9 mouse cellular contexts compared by ENCODE assay signal in genomic region chr7:109614939-109615338, GRCm38 (mm10).
DNase-seq lines count a peak whose midpoint lies in the region; ATAC-seq and TF ChIP-seq lines count a peak whose summit lies in the region.
"Had no signal": no experiment of that assay in that cellular context is flagged by ENCODE, and none has a peak within 500 bp of the region (broad histone marks: within the 10 kb centered on the region; RNA-seq: fewer than 3 reads in every experiment).

No protein-coding gene starts in this region.

- no peaks in the 10 kb centered on the region for H3K9me3 ChIP-seq in kidney, postnatal 0 days (replicated peaks; ENCODE audit: low read length)
- no peaks in the 10 kb centered on the region for H3K9me3 ChIP-seq in embryonic facial prominence, embryonic 14.5 days (ENCODE audit: control insufficient read depth, low read length)
- H3K9me3 ChIP-seq in hindbrain, embryonic 12.5 days (replicated peaks) = no peaks in the 10 kb centered on the region
- H3K9me3 ChIP-seq in neural tube, embryonic 12.5 days = no peaks in the 10 kb centered on the region

- H3K36me3 ChIP-seq in kidney, postnatal 0 days (ENCODE audit: insufficient read depth, low read length) = no peaks in the 10 kb centered on the region
- no peaks in the 10 kb centered on the region for H3K36me3 ChIP-seq in embryonic facial prominence, embryonic 14.5 days (ENCODE audit: control insufficient read depth, insufficient read depth, low read length)
- no peaks in the 10 kb centered on the region for H3K36me3 ChIP-seq in hindbrain, embryonic 12.5 days
- H3K36me3 ChIP-seq in neural tube, embryonic 12.5 days = no peaks in the 10 kb centered on the region

- peak overlapping the region; percentile 46; the same call in 1 of the 2 replicates for H3K9ac ChIP-seq in kidney, postnatal 0 days (ENCODE audit: low read depth, low read length)
- H3K9ac ChIP-seq in embryonic facial prominence, embryonic 14.5 days (ENCODE audit: low read depth, low read length) = peak overlapping the region; percentile 36; the same call in 1 of the 2 replicates
- H3K9ac ChIP-seq in hindbrain, embryonic 12.5 days = 0 out of 2 replicates have a peak overlapping the region, but pooled peaks have one; percentile 23
- H3K9ac ChIP-seq in neural tube, embryonic 12.5 days = peak overlapping the region; percentile 33; the same call in 1 of the 2 replicates

- H3K27ac ChIP-seq in kidney, postnatal 0 days = 0 out of 2 replicates have a peak overlapping the region, but pooled peaks have one; percentile 86
- peak overlapping the region; percentile 88; the same call in 1 of the 2 replicates for H3K27ac ChIP-seq in embryonic facial prominence, embryonic 14.5 days (replicated peaks; ENCODE audit: low read depth, low read length)
- H3K27ac ChIP-seq in hindbrain, embryonic 12.5 days = peak overlapping the region; percentile 26; the same call in 1 of the 2 replicates
- 0 out of 2 replicates have a peak overlapping the region, but pooled peaks have one; percentile 33 for H3K27ac ChIP-seq in neural tube, embryonic 12.5 days

- no peak for DNase-seq in kidney, postnatal 0 days (ENCODE audit: low spot score)
- no peak for DNase-seq in kidney, postnatal 25 days
- no peak for DNase-seq in embryonic facial prominence, embryonic 14.5 days (ENCODE audit: low spot score)
- DNase-seq in thymus, postnatal 10 days (ENCODE audit: low spot score in 2 of 2) = no peak
- no peak for DNase-seq in spleen, postnatal 14 days (ENCODE audit: low spot score in 2 of 2)
- DNase-seq in frontal cortex, postnatal 25 days (ENCODE audit: low spot score in 2 of 2) = no peak
- DNase-seq: kidney, adult 8-10 months had no signal

- peaks cover 24% of the 10 kb centered on the region for H3K4me1 ChIP-seq in kidney, postnatal 0 days (replicated peaks; ENCODE audit: insufficient read depth, low read length)
- H3K4me1 ChIP-seq in embryonic facial prominence, embryonic 14.5 days (ENCODE audit: control insufficient read depth, insufficient read depth, low read length) = peaks cover 37% of the 10 kb centered on the region
- H3K4me1 ChIP-seq in hindbrain, embryonic 12.5 days = peaks cover 65% of the 10 kb centered on the region
- peaks cover 53% of the 10 kb centered on the region for H3K4me1 ChIP-seq in neural tube, embryonic 12.5 days

- no peak for TF ChIP-seq CTCF in kidney, postnatal 0 days (IDR thresholded peaks at IDR 0.05; ENCODE audit: low read depth)

- H3K27me3 ChIP-seq in kidney, postnatal 0 days (ENCODE audit: insufficient read depth, low read length) = no peaks in the 10 kb centered on the region
- H3K27me3 ChIP-seq in embryonic facial prominence, embryonic 14.5 days (replicated peaks; ENCODE audit: control insufficient read depth, insufficient read depth, low read length) = no peaks in the 10 kb centered on the region
- no peaks in the 10 kb centered on the region for H3K27me3 ChIP-seq in hindbrain, embryonic 12.5 days
- H3K27me3 ChIP-seq in neural tube, embryonic 12.5 days (replicated peaks) = no peaks in the 10 kb centered on the region

- peak overlapping the region; percentile 55 for H3K4me2 ChIP-seq in kidney, postnatal 0 days (ENCODE audit: low read length)
- H3K4me2 ChIP-seq in embryonic facial prominence, embryonic 14.5 days (ENCODE audit: low read depth, low read length) = peak overlapping the region; percentile 48
- peak overlapping the region; percentile 69 for H3K4me2 ChIP-seq in hindbrain, embryonic 12.5 days (replicated peaks)
- H3K4me2 ChIP-seq in neural tube, embryonic 12.5 days (replicated peaks) = peak overlapping the region; percentile 65

- no peak for ATAC-seq in kidney, postnatal 0 days (replicated peaks; ENCODE audit: low FRiP score, low read depth)
- ATAC-seq in embryonic facial prominence, embryonic 14.5 days (ENCODE audit: low read depth) = no peak
- no peak for ATAC-seq in hindbrain, embryonic 12.5 days (ENCODE audit: low FRiP score)
- no peak for ATAC-seq in neural tube, embryonic 12.5 days (ENCODE audit: low FRiP score, low read depth)

- peak overlapping the region; percentile 24; the same call in 1 of the 2 replicates for H3K4me3 ChIP-seq in kidney, postnatal 0 days (replicated peaks; ENCODE audit: low read depth, low read length)
- H3K4me3 ChIP-seq in embryonic facial prominence, embryonic 14.5 days (ENCODE audit: low read depth, low read length) = peak overlapping the region; percentile 33
- no peak overlapping the region for H3K4me3 ChIP-seq in hindbrain, embryonic 12.5 days
- H3K4me3 ChIP-seq in neural tube, embryonic 12.5 days = peak overlapping the region; percentile 41

- WGBS in kidney, postnatal 0 days = 58% methylated on average over 4 of the region's 4 CpGs
- WGBS in embryonic facial prominence, embryonic 14.5 days = 27% methylated on average over 4 of the region's 4 CpGs
- 18% methylated on average over 4 of the region's 4 CpGs for WGBS in hindbrain, embryonic 12.5 days
- WGBS in neural tube, embryonic 12.5 days = 26% methylated on average over 4 of the region's 4 CpGs

Comparison
In these comparisons a context has a peak if more than half of its experiments do, and no peak if none do; other contexts are left out.
1. H3K27ac ChIP-seq: peak in every context shown above with its lines; median percentile 88 in embryonic facial prominence, embryonic 14.5 days; 86 in kidney, postnatal 0 days; 33 in neural tube, embryonic 12.5 days; 26 in hindbrain, embryonic 12.5 days.